ENCODE assay signal across 8 mouse cellular contexts in the genomic region with DNA sequence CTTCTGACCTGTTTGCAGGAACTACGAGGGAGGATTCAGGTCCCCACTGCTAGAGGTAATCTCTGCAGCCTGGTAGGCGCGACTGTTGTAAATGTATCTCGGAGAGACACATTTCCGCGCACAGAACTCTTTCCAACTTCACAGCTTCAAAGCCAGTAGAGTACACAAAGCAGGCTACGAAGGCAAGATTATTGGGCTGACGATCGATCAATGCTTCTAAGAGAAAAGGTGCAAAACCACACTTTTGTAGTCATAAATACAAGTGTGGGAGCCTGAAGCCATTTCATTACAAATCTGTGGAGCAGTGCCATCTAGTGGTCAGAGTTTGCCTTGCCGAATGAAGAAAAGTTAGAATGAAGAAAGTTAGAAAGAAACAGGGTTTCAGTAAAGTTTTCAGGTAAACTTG.
A peak's percentile ranks its signal among the peaks of the same experiment; 100 is the strongest.
DNase-seq lines count a peak whose midpoint lies in the region; ATAC-seq and TF ChIP-seq lines count a peak whose summit lies in the region.

No protein-coding gene starts in this region.

- H3K4me2 ChIP-seq in hindbrain, postnatal 0 days (ENCODE audit: low read depth, low read length), result peak overlapping the region; percentile 61

- no peaks in the 10 kb centered on the region for H3K27me3 ChIP-seq in hindbrain, postnatal 0 days (ENCODE audit: insufficient read depth, low read length)
- H3K27me3 ChIP-seq in megakaryocyte, embryonic 14.5 days (replicated peaks), result peaks cover 3% of the 10 kb centered on the region

- H3K4me3 ChIP-seq in hindbrain, postnatal 0 days (ENCODE audit: low read length), result peak overlapping the region; percentile 30
- peak overlapping the region; percentile 85 for H3K4me3 ChIP-seq in megakaryocyte, embryonic 14.5 days (replicated peaks)

- peak; percentile 59; the same call in 1 of the 2 replicates for ATAC-seq in frontal cortex, adult (ENCODE audit: low TSS enrichment)
- no peak for ATAC-seq in hindbrain, postnatal 0 days

- no peaks in the 10 kb centered on the region for H3K36me3 ChIP-seq in hindbrain, postnatal 0 days (ENCODE audit: insufficient read depth, low read length)
- no peaks in the 10 kb centered on the region for H3K36me3 ChIP-seq in megakaryocyte, embryonic 14.5 days (replicated peaks; ENCODE audit: low read length)

- 6% methylated on average over 10 of the region's 10 CpGs for WGBS in hindbrain, postnatal 0 days

- no peaks in the 10 kb centered on the region for H3K4me1 ChIP-seq in hindbrain, postnatal 0 days (ENCODE audit: insufficient read depth, low read length)
- peaks cover 45% of the 10 kb centered on the region for H3K4me1 ChIP-seq in megakaryocyte, embryonic 14.5 days

- H3K9me3 ChIP-seq in hindbrain, postnatal 0 days (ENCODE audit: low read length), result no peaks in the 10 kb centered on the region
- H3K9me3 ChIP-seq in megakaryocyte, embryonic 14.5 days, result no peaks in the 10 kb centered on the region

- peak; percentile 87 for TF ChIP-seq CTCF in hindbrain, postnatal 0 days (IDR thresholded peaks at IDR 0.05; ENCODE audit: low read depth)

- no peak overlapping the region for H3K9ac ChIP-seq in hindbrain, postnatal 0 days (replicated peaks; ENCODE audit: low read length)

- DNase-seq in left cerebral cortex, adult 18-20 months (ENCODE audit: low spot score in 2 of 2), result peak; percentile 64 to 78
- no peak for DNase-seq in left cerebral cortex, adult 11 months (ENCODE audit: low spot score)
- peak; percentile 34 for DNase-seq in cerebellum, adult 9-10 months
- peak; percentile 87 for DNase-seq in hindbrain, postnatal 0 days (ENCODE audit: low spot score)
- DNase-seq in left cerebral cortex, postnatal 14 days (ENCODE audit: low spot score in 2 of 2), result peak; percentile 40 to 81
- DNase-seq in right cerebral cortex, postnatal 10 days (ENCODE audit: low spot score in 2 of 2), result peak; percentile 60 to 79

- intact Hi-C loops in left cerebral cortex, postnatal 14 days (cut with DNase I), result loop anchor here (2.0 to 5.0 kb wide), 4 partner anchors 154 to 310 kb away; no protein-coding TSS in a partner anchor

- no peak overlapping the region for H3K27ac ChIP-seq in hindbrain, postnatal 0 days
